Mouse (Mus musculus) neural tube, embryonic 11.5 days (tissue): ENCODE results near the gene Siae. TPM values are rescaled to one million over a fixed set of nuclear protein-coding genes. Genes with fewer than 3 reads are reported as not detected.

Experiments used
- ATAC-seq: fragments of 200-750 bp; cut with Nextera tagmentation; 2 replicates; pipeline ENCODE4 v1.8.0; 2017; ENCODE audit warnings: moderate number of reproducible peaks, mild to moderate bottlenecking, moderate TSS enrichment, moderate library complexity; ENCODE audit not compliant: insufficient read depth, low FRiP score, low TSS enrichment
- DNase-seq: peaks from one replicate; pipeline ENCODE4 v3.0.0-alpha.2; 2015; ENCODE audit warnings: low spot score
- H3K27ac ChIP-seq: fragments of 300-500 bp; sonication (generic); 2 replicates; pipeline ENCODE4 v1.5.1; 2014; ENCODE audit warnings: low read depth, mild to moderate bottlenecking, low read length
- H3K27me3 ChIP-seq: fragments of 300-500 bp; sonication (generic); 2 replicates; pipeline ENCODE4 v1.6.1; 2014; ENCODE audit warnings: mild to moderate bottlenecking, low read length, mixed read lengths; ENCODE audit not compliant: control insufficient read depth, insufficient read depth
- H3K36me3 ChIP-seq: fragments of 300-500 bp; sonication (generic); 2 replicates; pipeline ENCODE4 v1.6.1; 2014; ENCODE audit warnings: mild to moderate bottlenecking, low read length, moderate library complexity, mixed read lengths; ENCODE audit not compliant: control insufficient read depth, insufficient read depth
- H3K4me1 ChIP-seq: fragments of 300-500 bp; sonication (generic); 2 replicates; pipeline ENCODE4 v1.6.1; 2014; ENCODE audit warnings: low read length, mixed read lengths; ENCODE audit not compliant: control insufficient read depth, insufficient read depth
- H3K4me2 ChIP-seq: fragments of 300-500 bp; sonication (generic); 2 replicates; pipeline ENCODE4 v1.6.1; 2014; ENCODE audit warnings: low read depth, mild to moderate bottlenecking, moderate library complexity
- H3K4me3 ChIP-seq: fragments of 300-500 bp; sonication (generic); 2 replicates; pipeline ENCODE4 v1.5.1; 2014; ENCODE audit warnings: low read depth, low read length
- H3K9ac ChIP-seq: fragments of 300-500 bp; sonication (generic); 2 replicates; pipeline ENCODE4 v1.6.1; 2014; ENCODE audit warnings: mild to moderate bottlenecking, low read length
- H3K9me3 ChIP-seq: fragments of 300-500 bp; sonication (generic); 2 replicates; pipeline ENCODE4 v1.6.1; 2016; ENCODE audit warnings: low read length; ENCODE audit not compliant: control insufficient read depth
- WGBS: fragments of 180-500 bp; shearing (Covaris S2); extraction: QIAGEN DNeasy Blood & Tissue Kit; methylation state at CpG from one replicate; pipeline ENCODE4 v1.1.7; 2014; 5-methylcytosine and 5-hydroxymethylcytosine counted together
- polyA plus RNA-seq: library from polyadenylated mRNA; unstranded; fragments of >200 nt; fragmentation: Nextera tagmentation; extraction: Ambion mirVana; gene quantifications from 2 replicates; pipeline ENCODE4 v1.2.1, GENCODE M21; 2014

Gene Siae
- polyA plus RNA-seq, 1 experiment from 2014 or later, result 9.0 TPM

- Histone ChIP-seq H3K36me3 (no peaks in the 10 kb centered on the region), H3K4me2 (no peak overlapping the region), H3K9me3 (no peaks in the 10 kb centered on the region), H3K4me3 (no peak overlapping the region), H3K27me3 (no peaks in the 10 kb centered on the region), H3K27ac (no peak overlapping the region), H3K4me1 (no peaks in the 10 kb centered on the region), H3K9ac (no peak overlapping the region)
- ATAC-seq (no peak), DNase-seq (no peak)
- WGBS, result 87% methylated on average over 5 of the region's 5 CpGs
Measured at GRCm38 (mm10) chr9:37583594-37583993, 28.1 kb downstream of the Siae start.

- no peak overlapping the region for H3K27ac ChIP-seq
- ATAC-seq (no peak), DNase-seq (no peak)
- H3K27me3 ChIP-seq, result no peaks in the 10 kb centered on the region
- no peak overlapping the region for H3K4me2 ChIP-seq
- no peaks in the 10 kb centered on the region for H3K36me3 ChIP-seq
- H3K9me3 ChIP-seq, result no peaks in the 10 kb centered on the region
- 81% methylated on average over 4 of the region's 4 CpGs for WGBS
- H3K4me3 ChIP-seq, result no peak overlapping the region
- no peak overlapping the region for H3K9ac ChIP-seq
- H3K4me1 ChIP-seq, result no peaks in the 10 kb centered on the region
Measured at GRCm38 (mm10) chr9:37586718-37587117, 31.2 kb downstream of the Siae start.

- no peak overlapping the region for H3K4me2 ChIP-seq
- H3K4me1 ChIP-seq, result no peaks in the 10 kb centered on the region
- H3K4me3 ChIP-seq, result no peak overlapping the region
- no peaks in the 10 kb centered on the region for H3K27me3 ChIP-seq
- WGBS, result 91% methylated on average over 4 of the region's 4 CpGs
- ATAC-seq (no peak), DNase-seq (no peak)
- no peaks in the 10 kb centered on the region for H3K9me3 ChIP-seq
- H3K36me3 ChIP-seq, result no peaks in the 10 kb centered on the region
- no peak overlapping the region for H3K9ac ChIP-seq
- no peak overlapping the region for H3K27ac ChIP-seq
Measured at GRCm38 (mm10) chr9:37590381-37590780, 34.9 kb downstream of the Siae start.

- Histone ChIP-seq H3K4me3 (no peak overlapping the region), H3K4me2 (no peak overlapping the region), H3K9ac (no peak overlapping the region), H3K27ac (no peak overlapping the region), H3K36me3 (no peaks in the 10 kb centered on the region), H3K9me3 (no peaks in the 10 kb centered on the region), H3K4me1 (no peaks in the 10 kb centered on the region), H3K27me3 (no peaks in the 10 kb centered on the region)
- no peak for DNase-seq
- WGBS, result 85% methylated on average over 2 of the region's 2 CpGs
- ATAC-seq, result no peak
Measured at GRCm38 (mm10) chr9:37592025-37592424, 36.5 kb downstream of the Siae start.

GRCm38 (mm10) chr9:37592633-37593032 is 37.1 kb downstream of the Siae start:
- 64% methylated on average over 6 of the region's 6 CpGs for WGBS
- no peaks in the 10 kb centered on the region for H3K36me3 ChIP-seq
- DNase-seq, result no peak
- no peak overlapping the region for H3K27ac ChIP-seq
- no peak for ATAC-seq
- no peaks in the 10 kb centered on the region for H3K27me3 ChIP-seq
- H3K9ac ChIP-seq, result no peak overlapping the region
- no peaks in the 10 kb centered on the region for H3K4me1 ChIP-seq
- no peak overlapping the region for H3K4me3 ChIP-seq
- H3K9me3 ChIP-seq, result no peaks in the 10 kb centered on the region
- H3K4me2 ChIP-seq, result no peak overlapping the region

GRCm38 (mm10) chr9:37593690-37594089 is 38.2 kb downstream of the Siae start:
- no peak overlapping the region for H3K27ac ChIP-seq
- H3K4me3 ChIP-seq, result no peak overlapping the region
- H3K4me1 ChIP-seq, result no peaks in the 10 kb centered on the region
- H3K27me3 ChIP-seq, result no peaks in the 10 kb centered on the region
- H3K9ac ChIP-seq, result no peak overlapping the region
- no peaks in the 10 kb centered on the region for H3K9me3 ChIP-seq
- H3K4me2 ChIP-seq, result no peak overlapping the region
- ATAC-seq (no peak), DNase-seq (no peak)
- WGBS, result 91% methylated on average over 3 of the region's 3 CpGs
- no peaks in the 10 kb centered on the region for H3K36me3 ChIP-seq

GRCm38 (mm10) chr9:37595570-37595969 is 40.1 kb downstream of the Siae start:
- DNase-seq, result no peak
- Histone ChIP-seq H3K9ac (no peak overlapping the region), H3K9me3 (no peaks in the 10 kb centered on the region), H3K4me3 (no peak overlapping the region), H3K4me2 (no peak overlapping the region), H3K27ac (no peak overlapping the region), H3K4me1 (no peaks in the 10 kb centered on the region), H3K36me3 (no peaks in the 10 kb centered on the region), H3K27me3 (no peaks in the 10 kb centered on the region)
- ATAC-seq, result no peak
- 67% methylated on average over 1 of the region's 1 CpGs for WGBS

- H3K4me3 ChIP-seq, result no peak overlapping the region
- no peaks in the 10 kb centered on the region for H3K4me1 ChIP-seq
- no peaks in the 10 kb centered on the region for H3K9me3 ChIP-seq
- ATAC-seq, result no peak
- DNase-seq, result no peak
- H3K27me3 ChIP-seq, result no peaks in the 10 kb centered on the region
- H3K4me2 ChIP-seq, result no peak overlapping the region
- H3K9ac ChIP-seq, result no peak overlapping the region
- WGBS, result 87% methylated on average over 2 of the region's 2 CpGs
- H3K36me3 ChIP-seq, result no peaks in the 10 kb centered on the region
- H3K27ac ChIP-seq, result no peak overlapping the region
Measured at GRCm38 (mm10) chr9:37598637-37599036, 43.1 kb downstream of the Siae start.

GRCm38 (mm10) chr9:37600538-37601205 is 45.2 kb downstream of the Siae start:
- Histone ChIP-seq H3K4me2 (no peak overlapping the region), H3K36me3 (no peaks in the 10 kb centered on the region), H3K27me3 (no peaks in the 10 kb centered on the region), H3K4me1 (no peaks in the 10 kb centered on the region), H3K4me3 (no peak overlapping the region), H3K27ac (no peak overlapping the region), H3K9ac (no peak overlapping the region), H3K9me3 (no peaks in the 10 kb centered on the region)
- 87% methylated on average over 2 of the region's 2 CpGs for WGBS
- no peak for ATAC-seq
- DNase-seq, result no peak
